Mouse (Mus musculus) embryonic facial prominence, embryonic 14.5 days (tissue): ENCODE data around the gene Fcgr3. TPM values are rescaled to one million over a fixed set of nuclear protein-coding genes. Genes with fewer than 3 reads are reported as not detected.

ENCODE experiments used
- ATAC-seq: fragments of 200-750 bp; cut with Nextera tagmentation; 2 replicates; pipeline ENCODE4 v1.8.0; 2017; ENCODE audit warnings: low read depth, moderate number of reproducible peaks, moderate TSS enrichment
- DNase-seq: peaks from one replicate; pipeline ENCODE4 v3.0.0-alpha.2; 2015; ENCODE audit warnings: low spot score
- H3K27ac ChIP-seq: fragments of 300-500 bp; sonication (generic); replicated peaks from 2 replicates; pipeline ENCODE4 v1.5.1; 2014; ENCODE audit warnings: low read depth, mild to moderate bottlenecking, low read length, moderate library complexity
- H3K27me3 ChIP-seq: fragments of 300-500 bp; sonication (generic); replicated peaks from 2 replicates; pipeline ENCODE4 v1.6.1; 2014; ENCODE audit warnings: low read length; ENCODE audit not compliant: control insufficient read depth, insufficient read depth
- H3K36me3 ChIP-seq: fragments of 300-500 bp; sonication (generic); 2 replicates; pipeline ENCODE4 v1.6.1; 2014; ENCODE audit warnings: low read length, mixed read lengths; ENCODE audit not compliant: control insufficient read depth, insufficient read depth
- H3K4me1 ChIP-seq: fragments of 300-500 bp; sonication (generic); 2 replicates; pipeline ENCODE4 v1.6.1; 2014; ENCODE audit warnings: antibody characterized with exemption, low read length; ENCODE audit not compliant: control insufficient read depth, insufficient read depth
- H3K4me2 ChIP-seq: fragments of 300-500 bp; sonication (generic); 2 replicates; pipeline ENCODE4 v1.6.1; 2014; ENCODE audit warnings: low read depth, mild to moderate bottlenecking, low read length, moderate library complexity, mixed read lengths
- H3K4me3 ChIP-seq: fragments of 300-500 bp; sonication (generic); 2 replicates; pipeline ENCODE4 v1.5.1; 2014; ENCODE audit warnings: low read depth, mild to moderate bottlenecking, low read length
- H3K9ac ChIP-seq: fragments of 300-500 bp; sonication (generic); 2 replicates; pipeline ENCODE4 v1.6.1; 2014; ENCODE audit warnings: low read depth, mild to moderate bottlenecking, low read length, moderate library complexity, mixed read lengths
- H3K9me3 ChIP-seq: fragments of 300-500 bp; sonication (generic); 2 replicates; pipeline ENCODE4 v1.6.1; 2016; ENCODE audit warnings: low read length; ENCODE audit not compliant: control insufficient read depth
- WGBS: fragments of 180-500 bp; shearing (Covaris S2); extraction: QIAGEN DNeasy Blood & Tissue Kit; methylation state at CpG from one replicate; pipeline ENCODE4 v1.1.7; 2014; 5-methylcytosine and 5-hydroxymethylcytosine counted together
- polyA plus RNA-seq: library from polyadenylated mRNA; unstranded; fragments of >200 nt; fragmentation: Nextera tagmentation; extraction: Ambion mirVana; gene quantifications from 2 replicates; pipeline ENCODE4 v1.2.1, GENCODE M21; 2014

The Fcgr3 gene
- polyA plus RNA-seq, 1 experiment from 2014 or later, result 25.0 TPM

GRCm38 (mm10) chr1:171036550-171037324 lies 28.0 kb downstream of the Fcgr3 start:
- Histone ChIP-seq H3K4me3 (peak overlapping the region; percentile 46), H3K4me2 (peak overlapping the region; percentile 83), H3K9ac (peak overlapping the region; percentile 21; the same call in 1 of the 2 replicates), H3K9me3 (no peaks in the 10 kb centered on the region), H3K27ac (no peak overlapping the region), H3K27me3 (peaks cover 35% of the 10 kb centered on the region), H3K36me3 (no peaks in the 10 kb centered on the region), H3K4me1 (peaks cover 13% of the 10 kb centered on the region)
- ATAC-seq, result peak; percentile 66
- peak; percentile 80 for DNase-seq
- WGBS, result 3% methylated on average over 22 of the region's 22 CpGs

- Histone ChIP-seq H3K4me2 (0 out of 2 replicates have a peak overlapping the region, but pooled peaks have one; percentile 79), H3K9me3 (no peaks in the 10 kb centered on the region), H3K4me3 (no peak overlapping the region), H3K27me3 (peaks cover 42% of the 10 kb centered on the region), H3K9ac (no peak overlapping the region), H3K27ac (no peak overlapping the region), H3K4me1 (peaks cover 13% of the 10 kb centered on the region), H3K36me3 (no peaks in the 10 kb centered on the region)
- ATAC-seq (no peak), DNase-seq (no peak)
- WGBS, result 53% methylated on average over 11 of the region's 11 CpGs
These were observed 29.1 kb downstream of the Fcgr3 start for GRCm38 (mm10) chr1:171035611-171036010.

- Histone ChIP-seq H3K4me2 (peak overlapping the region; percentile 79), H3K9me3 (no peaks in the 10 kb centered on the region), H3K36me3 (no peaks in the 10 kb centered on the region), H3K27me3 (peaks cover 54% of the 10 kb centered on the region), H3K4me1 (peaks cover 13% of the 10 kb centered on the region), H3K9ac (peak overlapping the region; percentile 51), H3K4me3 (peak overlapping the region; percentile 66), H3K27ac (no peak overlapping the region)
- ATAC-seq (no peak), DNase-seq (peak; percentile 32)
- 7% methylated on average over 11 of the region's 11 CpGs for WGBS
These were observed 30.5 kb downstream of the Fcgr3 start for GRCm38 (mm10) chr1:171034201-171034600.

GRCm38 (mm10) chr1:171033756-171034155 lies 31.0 kb downstream of the Fcgr3 start:
- no peaks in the 10 kb centered on the region for H3K9me3 ChIP-seq
- H3K9ac ChIP-seq, result peak overlapping the region; percentile 57
- 0% methylated on average over 20 of the region's 20 CpGs for WGBS
- H3K4me1 ChIP-seq, result peaks cover 13% of the 10 kb centered on the region
- ATAC-seq (peak; percentile 73), DNase-seq (peak; percentile 91)
- H3K27ac ChIP-seq, result no peak overlapping the region
- no peaks in the 10 kb centered on the region for H3K36me3 ChIP-seq
- peak overlapping the region; percentile 79 for H3K4me2 ChIP-seq
- H3K4me3 ChIP-seq, result peak overlapping the region; percentile 66
- H3K27me3 ChIP-seq, result peaks cover 56% of the 10 kb centered on the region

- ATAC-seq (no peak), DNase-seq (peak; percentile 23)
- peaks cover 13% of the 10 kb centered on the region for H3K4me1 ChIP-seq
- H3K9me3 ChIP-seq, result no peaks in the 10 kb centered on the region
- under 1% methylated on average over 16 of the region's 16 CpGs for WGBS
- peak overlapping the region; percentile 79 for H3K4me2 ChIP-seq
- peak overlapping the region; percentile 57 for H3K9ac ChIP-seq
- H3K36me3 ChIP-seq, result no peaks in the 10 kb centered on the region
- H3K4me3 ChIP-seq, result peak overlapping the region; percentile 66
- peaks cover 56% of the 10 kb centered on the region for H3K27me3 ChIP-seq
- H3K27ac ChIP-seq, result no peak overlapping the region
These were observed 31.5 kb downstream of the Fcgr3 start for GRCm38 (mm10) chr1:171033196-171033595.

GRCm38 (mm10) chr1:171032691-171033090 lies 32.0 kb downstream of the Fcgr3 start:
- Histone ChIP-seq H3K27me3 (peaks cover 56% of the 10 kb centered on the region), H3K9me3 (no peaks in the 10 kb centered on the region), H3K27ac (no peak overlapping the region), H3K4me1 (peaks cover 13% of the 10 kb centered on the region), H3K9ac (peak overlapping the region; percentile 57; the same call in 1 of the 2 replicates), H3K4me3 (peak overlapping the region; percentile 66), H3K4me2 (peak overlapping the region; percentile 79), H3K36me3 (no peaks in the 10 kb centered on the region)
- no peak for ATAC-seq
- WGBS, result 6% methylated on average over 10 of the region's 10 CpGs
- no peak for DNase-seq

GRCm38 (mm10) chr1:171031752-171032151 lies 33.0 kb downstream of the Fcgr3 start:
- WGBS, result 88% methylated on average over 3 of the region's 3 CpGs
- H3K4me2 ChIP-seq, result no peak overlapping the region
- DNase-seq (no peak), ATAC-seq (no peak)
- no peaks in the 10 kb centered on the region for H3K36me3 ChIP-seq
- H3K9ac ChIP-seq, result no peak overlapping the region
- no peak overlapping the region for H3K27ac ChIP-seq
- H3K9me3 ChIP-seq, result no peaks in the 10 kb centered on the region
- peaks cover 13% of the 10 kb centered on the region for H3K4me1 ChIP-seq
- peaks cover 56% of the 10 kb centered on the region for H3K27me3 ChIP-seq
- H3K4me3 ChIP-seq, result no peak overlapping the region

GRCm38 (mm10) chr1:171019311-171019950 lies 45.3 kb downstream of the Fcgr3 start:
- Histone ChIP-seq H3K27ac (no peak overlapping the region), H3K4me3 (no peak overlapping the region), H3K9me3 (no peaks in the 10 kb centered on the region), H3K4me2 (no peak overlapping the region), H3K27me3 (no peaks in the 10 kb centered on the region), H3K4me1 (no peaks in the 10 kb centered on the region), H3K9ac (no peak overlapping the region), H3K36me3 (no peaks in the 10 kb centered on the region)
- ATAC-seq (no peak), DNase-seq (no peak)
- WGBS, result 76% methylated on average over 7 of the region's 7 CpGs
